Mouse (Mus musculus) natural killer cell, adult 2 months (primary cell): ENCODE data around the gene Col20a1.

ENCODE experiments used
- DNase-seq, 2 experiments: peaks; one replicate each; pipeline ENCODE4 v3.0.0; 2022; ENCODE audit warnings: low spot score in 2 of 2

The Col20a1 gene

DNA sequence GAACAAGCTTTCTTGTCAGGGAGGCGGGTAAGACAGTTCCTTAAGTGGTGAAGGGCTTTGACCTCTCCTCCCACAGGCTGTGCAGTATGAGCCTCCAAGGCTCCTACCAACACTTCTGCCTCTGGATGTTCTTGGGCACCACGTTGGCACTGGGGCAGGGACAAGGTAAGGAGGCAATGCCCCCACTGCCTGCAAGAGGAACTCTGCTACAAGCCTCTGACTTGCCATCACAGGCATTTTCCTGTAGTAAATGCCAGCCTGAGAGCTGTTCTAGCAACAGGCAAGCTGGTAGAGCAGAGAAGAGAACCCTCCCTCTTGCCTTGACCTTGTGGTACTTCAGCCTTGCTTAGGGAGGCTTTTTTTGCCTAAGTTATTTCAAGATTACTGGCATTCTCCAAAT, at the start of gene Col20a1:
TSS of gene Col20a1 (plus strand) at position 87 of the 400 bp plus-strand sequence.
- no peak for DNase-seq

GRCm38 (mm10) chr2:180940187-180940586, 46.1 kb upstream of the Col20a1 start:
- DNase-seq = no peak

DNA sequence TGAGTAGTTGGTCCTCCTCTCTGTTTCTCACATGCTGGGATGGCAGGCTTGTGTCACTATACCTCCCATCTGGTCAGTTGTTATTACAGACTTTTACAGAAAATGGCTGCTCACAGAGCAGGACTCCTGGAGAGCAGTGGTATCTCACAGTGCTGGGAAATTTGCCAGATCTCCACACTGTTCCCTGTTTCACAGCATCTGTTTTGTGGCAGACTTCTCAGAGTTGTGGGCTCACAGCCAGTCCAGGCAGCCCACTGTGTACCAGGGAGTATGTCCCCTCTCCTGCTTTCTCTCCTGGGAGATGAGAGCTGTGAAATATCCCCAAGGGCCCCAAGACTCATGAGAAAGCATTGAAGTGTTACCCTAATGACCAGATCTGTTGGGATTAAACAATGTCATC, 44.5 kb upstream of the Col20a1 start:
- DNase-seq = no peak

- no peak for DNase-seq
These were observed 36.4 kb upstream of the Col20a1 start for GRCm38 (mm10) chr2:180949947-180950346.

GRCm38 (mm10) chr2:180952731-180953171, 33.6 kb upstream of the Col20a1 start:
- no peak for DNase-seq

- no peak for DNase-seq
These were observed 32.7 kb upstream of the Col20a1 start for GRCm38 (mm10) chr2:180953638-180954037.

DNA sequence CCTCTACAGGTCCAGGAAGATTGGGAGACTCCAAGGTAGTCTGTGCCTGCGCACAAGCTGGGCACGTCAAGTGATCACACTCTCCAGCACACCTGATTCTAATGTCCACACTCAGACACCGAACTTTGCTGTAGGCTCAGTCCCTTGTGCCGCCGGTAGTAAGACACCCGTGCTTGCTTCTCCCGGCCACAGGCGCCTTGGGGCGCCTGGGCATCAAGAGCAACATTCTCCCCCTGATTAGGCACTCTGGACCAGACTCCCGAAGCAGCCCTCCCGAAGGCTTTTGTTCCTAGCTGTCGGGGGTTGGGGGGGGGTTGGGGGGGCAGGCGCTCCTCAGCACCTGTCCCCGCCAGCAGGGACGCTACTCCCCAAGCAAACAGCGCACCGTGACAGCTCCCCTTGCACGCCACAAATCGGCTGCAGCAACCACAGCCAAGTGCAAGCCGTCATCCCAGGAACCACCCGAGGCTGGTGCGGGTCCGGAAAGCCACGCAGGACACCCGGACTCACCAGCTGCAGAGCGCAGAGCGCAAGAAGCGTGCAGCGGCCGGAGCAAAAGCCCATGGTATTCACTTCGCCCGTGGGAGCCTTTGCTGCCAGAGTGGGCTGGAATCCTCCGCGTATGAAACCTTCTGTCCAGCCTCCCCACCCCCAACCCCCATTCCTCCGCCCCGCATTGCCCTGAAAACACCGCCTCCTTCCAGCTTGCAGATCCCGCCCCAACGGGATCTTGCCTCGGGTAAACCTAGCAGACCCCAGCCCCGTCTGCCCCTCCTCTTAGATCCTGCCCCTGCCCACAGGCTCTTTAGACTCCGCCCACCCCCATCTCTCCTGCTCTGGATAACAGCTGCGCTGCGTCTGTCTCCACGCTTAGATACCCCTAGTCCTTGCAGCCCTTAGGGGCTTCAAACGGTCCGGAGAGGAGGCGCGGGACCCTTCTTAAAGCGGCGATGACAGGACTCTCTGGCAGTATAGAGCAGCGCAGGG, 32.0 kb upstream of the Col20a1 start, which contains the start of gene Nkain4:
TSS of gene Nkain4 (minus strand) at position 639 of the 987 bp plus-strand sequence.
- no peak for DNase-seq

GRCm38 (mm10) chr2:180959605-180960004, 26.7 kb upstream of the Col20a1 start:
- no peak for DNase-seq

DNA sequence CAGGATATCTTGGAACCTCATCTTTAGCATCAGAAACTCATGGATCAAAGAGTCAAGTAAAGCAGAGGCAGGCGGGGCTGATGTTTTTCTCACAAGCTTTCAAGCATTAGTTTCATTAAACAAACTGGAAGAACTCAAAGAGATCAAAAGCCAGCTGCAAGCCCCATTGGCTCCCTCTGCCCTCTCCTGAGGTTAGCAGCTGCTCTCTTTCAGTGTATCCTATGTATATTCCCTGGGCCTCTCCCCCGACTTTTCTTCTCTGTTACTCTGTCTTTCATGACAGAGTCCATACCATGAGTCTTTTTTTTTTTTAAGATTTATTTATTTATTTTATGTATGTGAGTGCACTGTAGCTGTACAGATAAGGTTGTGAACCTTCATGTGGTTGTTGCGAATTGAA, 26.1 kb upstream of the Col20a1 start:
- no peak for DNase-seq

DNA sequence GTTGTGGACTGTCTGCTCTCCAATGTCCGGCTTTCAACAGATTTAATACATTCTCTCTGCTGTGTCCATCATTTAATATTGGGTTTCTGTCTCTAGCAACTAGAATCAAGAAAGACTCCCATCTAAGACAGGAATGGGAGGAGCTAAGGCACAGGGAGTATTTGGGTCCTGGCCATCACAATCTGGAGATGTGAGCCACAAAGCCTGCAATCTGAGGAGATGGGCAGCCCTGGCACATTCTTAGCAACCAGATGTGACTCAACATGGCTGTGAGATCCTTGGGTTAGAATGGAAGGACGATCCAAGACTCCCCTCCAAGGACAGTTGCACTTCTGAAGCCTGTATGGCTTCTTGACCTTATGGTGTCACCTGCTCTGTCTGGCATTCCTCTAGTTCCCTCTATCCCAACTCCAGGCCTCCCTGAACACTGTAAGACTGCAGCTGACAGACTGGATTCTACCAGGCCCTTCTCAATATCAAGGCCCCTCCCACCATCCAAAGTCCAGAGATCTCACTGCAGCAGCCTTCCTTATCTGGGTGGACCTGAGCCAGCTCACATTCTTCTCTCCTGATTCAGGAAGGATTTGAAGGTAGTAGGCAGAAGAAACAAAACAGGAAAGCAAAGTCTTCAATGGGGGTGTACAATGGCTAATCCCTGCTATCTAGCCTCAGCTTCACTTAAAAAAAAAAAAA, 23.6 kb upstream of the Col20a1 start:
- no peak for DNase-seq

GRCm38 (mm10) chr2:180963956-180964355, 22.4 kb upstream of the Col20a1 start:
- peak; percentile 46 to 67 for DNase-seq

- DNase-seq = peak; percentile 9 to 24
These were observed 20.0 kb upstream of the Col20a1 start for GRCm38 (mm10) chr2:180966092-180966882.

GRCm38 (mm10) chr2:180967010-180967763, 19.1 kb upstream of the Col20a1 start, which contains the start of gene Arfgap1:
Gene Arfgap1 (plus strand): TSS chr2:180967225.
- peak; percentile 78 to 82 for DNase-seq

DNA sequence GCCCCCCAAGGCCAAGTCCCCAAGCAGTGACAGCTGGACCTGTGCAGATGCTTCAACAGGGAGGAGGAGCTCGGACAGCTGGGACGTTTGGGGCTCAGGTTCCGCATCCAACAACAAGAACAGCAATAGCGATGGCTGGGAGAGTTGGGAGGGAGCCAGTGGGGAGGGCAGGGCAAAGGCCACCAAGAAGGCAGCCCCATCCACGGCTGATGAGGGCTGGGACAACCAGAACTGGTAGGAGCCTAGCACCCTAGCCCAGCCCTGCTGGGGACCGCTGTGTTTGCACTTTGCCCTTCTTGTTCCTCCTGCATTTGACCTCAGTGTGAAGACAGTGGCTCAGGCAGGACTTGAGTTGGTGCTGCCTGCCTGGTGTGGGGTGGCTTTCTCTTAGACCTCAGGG, 5.2 kb upstream of the Col20a1 start:
- DNase-seq = no peak

DNA sequence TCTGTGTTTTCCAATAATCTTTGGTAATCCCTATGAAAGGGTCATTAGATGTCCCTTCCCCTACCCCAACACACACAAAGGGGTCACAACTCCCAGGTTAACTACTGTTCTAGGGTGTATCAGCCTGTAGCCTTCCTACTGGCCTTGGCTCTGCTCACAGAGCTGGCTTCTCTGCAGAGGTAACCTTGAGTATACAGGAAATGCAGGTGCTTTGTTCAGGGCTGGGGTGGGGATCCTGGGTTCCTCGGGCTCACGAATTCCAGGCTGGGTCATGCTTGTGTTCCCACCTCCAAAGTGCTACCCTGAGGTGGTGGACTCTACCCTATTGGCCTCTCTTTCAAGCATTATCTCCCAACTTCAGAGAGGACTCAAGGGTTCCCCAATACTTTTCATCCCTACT, 700 bp upstream of the Col20a1 start:
- no peak for DNase-seq

- DNase-seq = no peak
These were observed 666 bp downstream of the Col20a1 start for GRCm38 (mm10) chr2:180987001-180987400.

DNA sequence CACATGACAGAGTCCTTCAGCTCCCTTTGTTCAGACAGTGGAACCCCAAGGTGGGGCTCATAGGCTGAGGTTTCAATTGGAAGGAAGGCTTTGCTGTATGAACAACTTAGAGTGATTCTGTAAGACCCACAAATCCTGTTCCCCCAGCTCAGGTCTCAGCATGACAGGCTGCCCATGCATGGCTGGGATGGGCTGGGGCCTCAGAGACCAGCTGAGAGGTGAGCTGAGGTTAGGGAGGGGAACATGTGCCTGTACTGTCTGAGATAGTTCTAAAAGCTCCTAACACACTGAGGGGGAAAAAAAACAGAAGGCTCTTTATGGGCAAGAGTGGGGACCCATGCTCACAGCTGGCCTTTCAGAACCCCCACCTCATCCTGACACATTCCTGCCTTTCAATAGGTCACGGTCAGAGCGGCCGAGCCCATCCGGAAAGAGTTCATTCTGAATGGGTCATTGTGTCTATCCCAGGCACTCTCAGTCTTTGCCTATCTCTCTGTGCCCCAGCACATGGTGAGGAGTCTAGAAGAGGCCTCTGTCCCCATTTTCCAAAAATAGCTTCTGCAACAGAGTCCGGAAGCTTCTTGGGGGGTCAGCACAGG, 1.2 kb downstream of the Col20a1 start:
- no peak for DNase-seq

DNA sequence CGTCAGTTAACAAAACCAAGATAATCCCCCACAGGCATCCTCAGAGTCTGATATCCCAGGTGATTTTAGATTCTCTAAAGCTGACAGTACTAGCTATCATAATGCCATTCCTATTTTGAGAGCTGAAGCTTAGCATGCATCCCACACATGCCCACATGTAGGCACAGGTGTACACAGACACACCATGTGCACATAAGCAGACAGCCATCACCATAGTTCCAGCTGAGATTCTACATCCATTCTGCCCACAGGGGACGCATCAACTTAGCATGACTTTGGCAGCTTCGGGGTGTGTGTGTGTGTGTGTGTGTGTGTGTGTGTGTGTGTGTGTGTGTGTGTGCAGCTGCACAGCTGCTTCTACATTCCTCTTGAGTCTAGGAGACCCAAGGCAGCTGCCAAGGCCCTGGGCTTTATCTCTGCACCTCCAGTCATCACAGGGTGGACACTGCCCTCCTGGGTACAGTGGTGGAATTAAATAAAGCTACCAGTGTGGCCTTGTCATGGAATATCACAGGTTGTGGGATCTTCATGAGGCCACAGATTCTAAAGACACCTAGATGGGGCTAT, 2.1 kb downstream of the Col20a1 start:
- no peak for DNase-seq

GRCm38 (mm10) chr2:180988948-180989347, 2.6 kb downstream of the Col20a1 start:
- no peak for DNase-seq

- DNase-seq = no peak
These were observed 4.0 kb downstream of the Col20a1 start for GRCm38 (mm10) chr2:180990347-180990746.
